Mouse (Mus musculus) testis, adult 2 months (tissue): ENCODE data around the gene Prkar2b.

Experiments
- CTCF ChIP-seq: fragments of 200-500 bp; IDR thresholded peaks from 2 replicates; pipeline ENCODE4 v1.5.1; 2012; ENCODE audit warnings: low read depth, mild to moderate bottlenecking, inconsistent platforms, low read length, moderate library complexity; ENCODE audit not compliant: control insufficient read depth, insufficient read depth, insufficient replicate concordance
- POLR2A ChIP-seq: fragments of 200-500 bp; IDR thresholded peaks from 2 replicates; pipeline ENCODE4 v1.6.1; 2012; ENCODE audit warnings: low read depth, mild to moderate bottlenecking, inconsistent platforms, low read length, moderate library complexity; ENCODE audit not compliant: control insufficient read depth

- TF ChIP-seq CTCF (no peak), POLR2A (no peak)
Observed at GRCm38 (mm10) chr12:31973473-31974172, 87.5 kb downstream of the Prkar2b start.
